Mouse (Mus musculus) heart, adult 2 months (tissue): ENCODE results near the gene Gm20388. TPM values are rescaled to one million over a fixed set of nuclear protein-coding genes. Genes with fewer than 3 reads are reported as not detected.

Experiments used
- DNase-seq, 2 experiments: peaks; one replicate each; pipeline ENCODE4 v3.0.0; 2021
- H3K27ac ChIP-seq: fragments of 200-600 bp; 2 replicates; pipeline ENCODE4 v1.8.1; 2022
- H3K27me3 ChIP-seq: fragments of 200-500 bp; 2 replicates; pipeline ENCODE4 v1.6.1; 2012; ENCODE audit warnings: mild to moderate bottlenecking, low read length, inconsistent platforms, mixed read lengths; ENCODE audit not compliant: control insufficient read depth, insufficient read depth
- H3K36me3 ChIP-seq: fragments of 200-500 bp; 2 replicates; pipeline ENCODE4 v1.6.1; 2012; ENCODE audit warnings: low read length, inconsistent platforms; ENCODE audit not compliant: control insufficient read depth, insufficient read depth
- H3K4me1 ChIP-seq: fragments of 200-500 bp; 2 replicates; pipeline ENCODE4 v1.6.1; 2011; ENCODE audit warnings: low read length; ENCODE audit not compliant: control insufficient read depth, insufficient read depth
- H3K4me3 ChIP-seq: fragments of 200-600 bp; 2 replicates; pipeline ENCODE4 v1.8.1; 2022
- H3K79me2 ChIP-seq: fragments of 200-500 bp; replicated peaks from 2 replicates; pipeline ENCODE4 v1.6.1; 2012; ENCODE audit warnings: mild to moderate bottlenecking, inconsistent platforms, low read length, moderate library complexity, mixed read lengths; ENCODE audit not compliant: control insufficient read depth, insufficient read depth
- H3K9ac ChIP-seq: fragments of 200-500 bp; 2 replicates; pipeline ENCODE4 v1.6.1; 2012; ENCODE audit warnings: low read depth, mild to moderate bottlenecking, control low read depth, inconsistent platforms, low read length, mixed read lengths
- CTCF ChIP-seq: fragments of 200-600 bp; IDR thresholded peaks from 2 replicates; pipeline ENCODE4 v1.8.1; 2022; ENCODE audit warnings: antibody characterized with exemption, mild to moderate bottlenecking, moderate library complexity
- EP300 ChIP-seq: fragments of 200-500 bp; IDR thresholded peaks from 2 replicates; pipeline ENCODE4 v1.6.1; 2011; ENCODE audit warnings: low read depth, low read length, control low read depth; ENCODE audit not compliant: insufficient read depth
- POLR2A ChIP-seq: fragments of 200-500 bp; IDR thresholded peaks from 2 replicates; pipeline ENCODE4 v1.6.1; 2011; ENCODE audit warnings: mild to moderate bottlenecking, low read depth, low read length, control low read depth; ENCODE audit not compliant: insufficient read depth
- WGBS: fragments of 180-500 bp; shearing (Covaris S2); methylation state at CpG from one replicate; pipeline ENCODE4 v1.1.7; 2018; 5-methylcytosine and 5-hydroxymethylcytosine counted together
- intact Hi-C: fragments of 180-260 bp; cut with DNase I; formaldehyde crosslinking; loops from one replicate; pipeline ENCODE4 v1.15.1; 2025
- polyA plus RNA-seq: library from polyadenylated mRNA; depleted of rRNA; stranded (reverse); fragments of >200 nt; gene quantifications from 2 replicates; pipeline ENCODE4 v1.2.3, GENCODE M21; 2012
- total RNA-seq, 2 experiments: library from RNA; stranded (reverse); gene quantifications; 2 replicates each; pipeline ENCODE4 v1.2.3; 2021

The Gm20388 gene
- total and polyA plus RNA-seq, 3 experiments, result 1.8 to 32.3 TPM; not detected in 1

DNA sequence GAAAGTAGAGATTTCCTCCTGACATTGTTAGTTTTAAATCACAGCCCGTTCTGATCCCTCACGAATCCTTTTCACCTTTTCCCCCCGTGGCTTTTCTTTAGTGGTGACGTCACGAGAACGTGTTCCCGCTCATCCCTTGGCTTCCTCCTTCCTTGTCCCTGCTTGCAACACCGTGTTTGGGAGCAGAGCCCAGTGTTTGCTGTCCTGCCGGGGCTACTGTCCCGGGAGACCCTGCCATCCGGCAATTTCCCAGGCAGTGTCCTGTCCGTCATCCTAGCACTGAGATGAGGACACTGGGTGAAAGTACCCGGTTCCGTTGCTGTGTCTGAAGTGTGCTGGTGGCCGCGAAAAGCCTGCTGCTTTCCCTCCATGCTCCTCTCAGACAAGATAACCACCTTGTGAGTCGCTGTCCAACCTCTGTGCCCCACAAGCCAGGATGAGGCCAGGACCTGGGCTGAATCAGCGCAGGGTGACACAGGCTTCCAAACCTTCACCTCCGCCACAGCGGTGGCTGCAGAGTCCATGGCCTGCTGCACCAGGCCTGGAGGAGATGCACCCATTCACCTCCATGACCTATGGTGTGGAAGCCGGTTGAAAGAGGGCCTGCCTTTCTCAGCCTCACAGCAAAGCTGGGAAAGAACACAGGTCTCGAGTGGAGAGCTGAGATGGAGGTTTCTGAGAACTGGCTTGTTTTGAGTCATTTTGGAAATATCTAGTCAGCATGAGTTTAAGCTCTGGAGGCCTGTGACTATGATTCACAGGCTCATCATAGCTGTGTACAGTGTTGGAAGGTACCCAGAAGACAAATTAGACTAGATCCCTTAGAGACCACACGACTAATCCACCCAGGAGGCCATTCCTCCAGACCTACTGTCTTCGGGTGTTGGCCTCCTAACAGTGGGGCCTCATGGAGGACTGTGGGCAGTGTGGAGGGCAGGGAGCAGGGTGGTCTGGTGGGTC, 4367.6 kb downstream of the Gm20388 start:
- no peaks in the 10 kb centered on the region for H3K27me3 ChIP-seq
- DNase-seq, result peak; percentile 59 to 71
- H3K27ac ChIP-seq, result peak overlapping the region; percentile 49
- H3K36me3 ChIP-seq, result no peaks in the 10 kb centered on the region
- no peak overlapping the region for H3K4me3 ChIP-seq
- no peak overlapping the region for H3K9ac ChIP-seq
- peaks cover 3% of the 10 kb centered on the region for H3K79me2 ChIP-seq
- 40% methylated on average over 24 of the region's 24 CpGs for WGBS
- TF ChIP-seq POLR2A (no peak), EP300 (no peak), CTCF (no peak)
- intact Hi-C loops, result no loop called here
- H3K4me1 ChIP-seq, result peaks cover 38% of the 10 kb centered on the region

DNA sequence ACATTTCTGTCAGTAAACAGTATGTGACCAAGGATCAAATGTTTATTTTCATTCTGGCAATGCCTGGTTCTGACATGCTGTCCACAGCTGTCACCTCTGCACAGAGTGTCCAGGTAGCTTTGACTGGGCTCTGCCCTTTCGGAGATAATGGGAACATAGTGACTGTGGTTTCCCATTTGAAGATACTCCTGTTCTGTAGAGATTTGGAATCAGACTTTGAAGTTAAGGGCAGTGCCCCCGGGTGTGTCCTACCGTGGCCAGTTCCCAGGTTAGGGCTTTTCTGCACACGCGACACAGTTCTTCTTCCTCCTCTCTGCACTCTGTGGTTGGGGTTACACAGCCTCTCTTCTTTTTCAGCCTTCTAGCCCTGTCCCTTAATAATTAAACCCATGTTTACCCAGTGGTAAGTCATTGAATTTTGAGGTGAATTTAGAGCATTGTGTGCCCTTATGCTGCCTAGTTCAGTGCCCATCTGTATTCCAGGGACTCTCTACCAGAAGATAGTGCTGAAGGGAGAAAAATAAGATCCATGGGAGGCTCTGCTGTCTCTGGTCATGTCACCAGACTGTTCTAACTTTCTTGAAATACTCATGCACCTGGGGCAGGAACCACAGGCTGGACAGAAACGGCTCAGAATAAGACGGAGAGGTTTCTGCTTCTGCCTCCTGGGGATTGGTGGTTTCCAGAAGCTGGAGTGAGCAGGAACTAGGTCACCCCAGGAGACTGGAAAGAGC, 4368.5 kb downstream of the Gm20388 start:
- no peaks in the 10 kb centered on the region for H3K36me3 ChIP-seq
- H3K4me1 ChIP-seq, result peaks cover 42% of the 10 kb centered on the region
- intact Hi-C loops, result no loop called here
- DNase-seq, result no peak
- no peak overlapping the region for H3K4me3 ChIP-seq
- no peak overlapping the region for H3K27ac ChIP-seq
- TF ChIP-seq EP300 (no peak), POLR2A (no peak), CTCF (no peak)
- H3K79me2 ChIP-seq, result no peaks in the 10 kb centered on the region; the same call in 1 of the 2 replicates
- no peak overlapping the region for H3K9ac ChIP-seq
- no peaks in the 10 kb centered on the region for H3K27me3 ChIP-seq
- 74% methylated on average over 7 of the region's 7 CpGs for WGBS

DNA sequence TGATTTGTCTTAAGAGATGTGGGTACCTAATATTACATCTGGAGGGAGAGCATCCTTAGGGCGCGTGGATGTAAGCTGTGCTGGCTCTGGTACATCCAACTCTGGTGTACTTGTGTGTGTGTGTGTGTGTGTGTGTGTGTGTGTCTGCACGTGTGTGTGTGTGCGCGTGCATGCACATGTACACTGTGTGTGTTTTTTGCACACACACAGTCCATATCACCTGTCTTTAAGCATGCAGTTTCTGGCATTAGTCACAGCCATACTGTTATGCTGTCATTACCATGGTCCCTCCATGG, 4369.0 kb downstream of the Gm20388 start:
- Histone ChIP-seq H3K79me2 (no peaks in the 10 kb centered on the region; the same call in 1 of the 2 replicates), H3K9ac (no peak overlapping the region), H3K36me3 (no peaks in the 10 kb centered on the region), H3K27me3 (no peaks in the 10 kb centered on the region), H3K27ac (no peak overlapping the region), H3K4me3 (no peak overlapping the region), H3K4me1 (peaks cover 42% of the 10 kb centered on the region)
- TF ChIP-seq CTCF (no peak), EP300 (no peak), POLR2A (no peak)
- no peak for DNase-seq
- intact Hi-C loops, result no loop called here
- WGBS, result 95% methylated on average over 5 of the region's 5 CpGs

DNA sequence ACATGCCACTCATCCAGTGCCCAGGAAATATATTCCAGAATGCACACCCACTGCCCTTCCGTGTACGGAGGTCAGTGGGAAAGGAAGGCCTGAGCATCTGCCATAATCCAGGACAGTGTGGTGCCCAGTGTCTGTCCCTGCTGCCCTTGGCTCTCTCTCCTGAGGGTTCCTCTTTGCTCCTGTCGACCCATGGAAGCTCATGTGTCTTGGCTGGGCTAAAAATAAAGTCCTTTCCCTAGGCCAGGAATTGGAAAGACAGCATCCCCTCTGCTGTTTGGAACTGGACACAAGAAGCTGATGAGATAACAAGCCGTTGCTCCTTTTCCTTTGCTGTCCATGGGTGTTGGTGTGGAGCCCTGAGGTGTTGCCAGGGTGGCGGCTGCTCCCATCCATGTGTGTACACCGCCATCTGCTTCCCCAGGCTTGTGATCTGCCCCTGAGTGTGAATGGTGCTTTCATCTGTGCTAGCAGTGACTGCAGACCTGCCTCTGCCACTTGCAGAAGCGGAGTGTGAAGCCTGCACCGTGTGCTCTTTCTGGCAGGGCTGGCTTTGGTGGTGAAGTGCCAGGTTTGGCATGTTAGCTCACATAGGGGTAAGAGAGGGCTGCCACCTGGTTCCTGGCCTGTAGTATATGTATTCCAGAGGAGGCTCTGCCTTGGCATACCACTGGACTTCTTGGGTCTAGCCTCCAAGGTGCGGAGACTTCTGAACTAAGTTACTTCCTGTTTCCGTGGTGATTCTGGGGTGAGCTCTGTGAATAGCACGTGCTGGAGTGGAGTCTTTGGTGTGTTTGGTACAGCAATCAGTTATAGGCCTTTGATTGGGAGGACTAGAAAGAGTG, 4371.3 kb downstream of the Gm20388 start:
- Histone ChIP-seq H3K27me3 (no peaks in the 10 kb centered on the region), H3K27ac (peak overlapping the region; percentile 71), H3K9ac (peak overlapping the region; percentile 6; the same call in 1 of the 2 replicates), H3K4me3 (no peak overlapping the region), H3K4me1 (peaks cover 50% of the 10 kb centered on the region), H3K36me3 (no peaks in the 10 kb centered on the region), H3K79me2 (no peaks in the 10 kb centered on the region; the same call in 1 of the 2 replicates)
- DNase-seq, result peak in 1 of 2 experiments; percentile 39
- intact Hi-C loops, result loop anchor here (2.0 to 5.0 kb wide), 3 partner anchors 35 to 230 kb away; partner anchors contain the start of gene Galnt2
- TF ChIP-seq EP300 (peak; percentile 58; the same call in 1 of the 2 replicates), POLR2A (0 out of 2 replicates have a peak, but pooled peaks have one; percentile 5), CTCF (0 out of 2 replicates have a peak, but pooled peaks have one; percentile 7)
- WGBS, result 26% methylated on average over 11 of the region's 11 CpGs

DNA sequence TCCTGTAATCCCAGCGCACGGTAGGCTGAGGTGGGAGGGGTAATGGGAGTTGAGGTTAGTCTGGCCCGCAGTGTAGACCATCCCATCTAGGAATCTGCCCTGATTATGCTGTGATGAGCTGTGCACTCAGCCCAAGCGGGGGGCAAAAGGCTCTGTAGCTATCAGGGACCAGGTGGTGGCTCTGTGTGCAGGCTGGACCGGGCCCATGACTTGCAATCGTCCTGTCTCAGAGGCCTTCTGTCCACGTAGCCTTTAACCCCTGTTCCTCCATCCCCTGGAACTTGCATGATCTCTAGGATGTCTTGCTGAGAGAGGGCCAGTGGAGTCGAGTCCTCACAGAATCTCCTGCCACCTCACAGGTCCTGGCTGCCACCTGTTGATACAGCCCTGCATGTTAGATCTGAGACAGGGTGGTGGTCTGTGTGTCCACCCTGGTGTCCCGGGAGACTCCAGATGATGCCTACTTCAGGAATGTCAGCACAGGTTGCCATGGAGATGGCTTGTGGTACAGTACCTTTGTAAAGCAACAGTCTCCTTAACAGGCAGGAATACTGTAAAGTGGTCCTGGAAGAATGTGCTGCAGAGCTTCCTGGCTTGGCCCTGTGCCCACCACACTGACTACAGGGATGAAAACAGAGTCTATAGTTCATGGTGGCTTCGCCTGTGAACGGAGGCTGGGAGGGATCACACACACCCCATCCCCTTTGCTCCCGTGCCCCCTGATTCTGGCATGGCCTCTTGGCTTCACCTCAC, 4372.4 kb downstream of the Gm20388 start:
- no peak for TF ChIP-seq POLR2A
- no peak for TF ChIP-seq CTCF
- no peak for TF ChIP-seq EP300
- Histone ChIP-seq H3K36me3 (no peaks in the 10 kb centered on the region), H3K27me3 (no peaks in the 10 kb centered on the region), H3K9ac (no peak overlapping the region), H3K4me3 (no peak overlapping the region), H3K27ac (no peak overlapping the region; the same call in 1 of the 2 replicates), H3K4me1 (peaks cover 48% of the 10 kb centered on the region), H3K79me2 (no peaks in the 10 kb centered on the region; the same call in 1 of the 2 replicates)
- DNase-seq, result no peak
- intact Hi-C loops, result loop anchor here (2.0 to 5.0 kb wide), 3 partner anchors 34 to 231 kb away; partner anchors contain the start of gene Galnt2
- 74% methylated on average over 12 of the region's 12 CpGs for WGBS
